Mouse (Mus musculus) midbrain, embryonic 13.5 days (tissue): ENCODE results near the gene Igf1r. TPM values are rescaled to one million over a fixed set of nuclear protein-coding genes. Genes with fewer than 3 reads are reported as not detected.

ENCODE experiments used
- ATAC-seq: fragments of 200-750 bp; cut with Nextera tagmentation; 2 replicates; pipeline ENCODE4 v1.8.0; 2017; ENCODE audit warnings: mild to moderate bottlenecking, moderate TSS enrichment, moderate library complexity
- H3K27ac ChIP-seq: fragments of 300-500 bp; sonication (generic); 2 replicates; pipeline ENCODE4 v1.5.1; 2015; ENCODE audit warnings: inconsistent platforms, mild to moderate bottlenecking, moderate library complexity
- H3K27me3 ChIP-seq: fragments of 300-500 bp; sonication (generic); 2 replicates; pipeline ENCODE4 v1.6.1; 2015; ENCODE audit warnings: mild to moderate bottlenecking, inconsistent platforms
- H3K36me3 ChIP-seq: fragments of 300-500 bp; sonication (generic); 2 replicates; pipeline ENCODE4 v1.6.1; 2015; ENCODE audit warnings: mild to moderate bottlenecking, inconsistent platforms
- H3K4me1 ChIP-seq: fragments of 300-500 bp; sonication (generic); replicated peaks from 2 replicates; pipeline ENCODE4 v1.6.1; 2015; ENCODE audit warnings: inconsistent platforms
- H3K4me2 ChIP-seq: fragments of 300-500 bp; sonication (generic); replicated peaks from 2 replicates; pipeline ENCODE4 v1.6.1; 2015; ENCODE audit warnings: moderate library complexity, mild to moderate bottlenecking, inconsistent platforms
- H3K4me3 ChIP-seq: fragments of 300-500 bp; sonication (generic); replicated peaks from 2 replicates; pipeline ENCODE4 v1.5.1; 2015; ENCODE audit warnings: mild to moderate bottlenecking, inconsistent platforms
- H3K9ac ChIP-seq: fragments of 300-500 bp; sonication (generic); replicated peaks from 2 replicates; pipeline ENCODE4 v1.6.1; 2015; ENCODE audit warnings: mild to moderate bottlenecking, inconsistent platforms
- H3K9me3 ChIP-seq: fragments of 300-500 bp; sonication (generic); 2 replicates; pipeline ENCODE4 v1.6.1; 2016; ENCODE audit warnings: mild to moderate bottlenecking, inconsistent platforms
- WGBS: fragments of 180-500 bp; shearing (Covaris S2); methylation state at CpG from one replicate; pipeline ENCODE4 v1.1.7; 2015; 5-methylcytosine and 5-hydroxymethylcytosine counted together
- polyA plus RNA-seq: library from polyadenylated mRNA; unstranded; fragments of >200 nt; fragmentation: Nextera tagmentation; extraction: Ambion mirVana; gene quantifications from 2 replicates; pipeline ENCODE4 v1.2.1, GENCODE M21; 2015

The Igf1r gene
- 28.0 and 31.4 TPM in 2 replicates for polyA plus RNA-seq

- 0% methylated on average over 56 of the region's 62 CpGs for WGBS
- Histone ChIP-seq H3K4me3 (peak within 1 kb of the TSS; percentile 95), H3K9me3 (no peaks in the 10 kb centered on the region), H3K4me1 (peaks cover 44% of the 10 kb centered on the region), H3K9ac (peak within 1 kb of the TSS; percentile 96), H3K4me2 (peak within 1 kb of the TSS; percentile 100), H3K36me3 (no peaks in the 10 kb centered on the region), H3K27me3 (no peaks in the 10 kb centered on the region), H3K27ac (peak within 1 kb of the TSS; percentile 100)
- no peak for ATAC-seq
Measured at GRCm38 (mm10) chr7:67952777-67953700, at the start of gene Igf1r. Igf1r (plus strand) TSS chr7:67952827.

- Histone ChIP-seq H3K36me3 (no peaks in the 10 kb centered on the region), H3K9me3 (no peaks in the 10 kb centered on the region), H3K4me2 (no peak overlapping the region), H3K27ac (no peak overlapping the region), H3K9ac (no peak overlapping the region), H3K4me3 (no peak overlapping the region), H3K4me1 (peaks cover 7% of the 10 kb centered on the region; the same call in 1 of the 2 replicates), H3K27me3 (no peaks in the 10 kb centered on the region)
- no peak for ATAC-seq
- 92% methylated on average over 2 of the region's 2 CpGs for WGBS
Measured at GRCm38 (mm10) chr7:67906358-67906757, 46.3 kb upstream of the Igf1r start.

GRCm38 (mm10) chr7:67907786-67908400 is 44.7 kb upstream of the Igf1r start:
- ATAC-seq = no peak
- Histone ChIP-seq H3K36me3 (no peaks in the 10 kb centered on the region), H3K9ac (no peak overlapping the region), H3K27ac (no peak overlapping the region), H3K4me3 (no peak overlapping the region), H3K4me1 (peaks cover 7% of the 10 kb centered on the region; the same call in 1 of the 2 replicates), H3K4me2 (no peak overlapping the region), H3K27me3 (no peaks in the 10 kb centered on the region), H3K9me3 (no peaks in the 10 kb centered on the region)
- WGBS = 85% methylated on average over 9 of the region's 9 CpGs

GRCm38 (mm10) chr7:67910528-67910927 is 42.1 kb upstream of the Igf1r start:
- Histone ChIP-seq H3K36me3 (no peaks in the 10 kb centered on the region), H3K9ac (no peak overlapping the region), H3K4me3 (no peak overlapping the region), H3K4me1 (peaks cover 7% of the 10 kb centered on the region; the same call in 1 of the 2 replicates), H3K9me3 (no peaks in the 10 kb centered on the region), H3K4me2 (peak overlapping the region; percentile 27), H3K27ac (no peak overlapping the region), H3K27me3 (no peaks in the 10 kb centered on the region)
- ATAC-seq = no peak
- WGBS = 36% methylated on average over 10 of the region's 10 CpGs

GRCm38 (mm10) chr7:67910947-67911346 is 41.7 kb upstream of the Igf1r start:
- Histone ChIP-seq H3K4me3 (no peak overlapping the region), H3K27ac (no peak overlapping the region), H3K4me2 (peak overlapping the region; percentile 27), H3K27me3 (no peaks in the 10 kb centered on the region), H3K36me3 (no peaks in the 10 kb centered on the region), H3K9ac (no peak overlapping the region), H3K9me3 (no peaks in the 10 kb centered on the region), H3K4me1 (peaks cover 7% of the 10 kb centered on the region; the same call in 1 of the 2 replicates)
- no peak for ATAC-seq
- WGBS = 25% methylated on average over 3 of the region's 3 CpGs

GRCm38 (mm10) chr7:67911841-67912240 is 40.8 kb upstream of the Igf1r start:
- peaks cover 7% of the 10 kb centered on the region; the same call in 1 of the 2 replicates for H3K4me1 ChIP-seq
- no peak overlapping the region for H3K4me2 ChIP-seq
- H3K27me3 ChIP-seq = no peaks in the 10 kb centered on the region
- no peak for ATAC-seq
- H3K9me3 ChIP-seq = no peaks in the 10 kb centered on the region
- H3K27ac ChIP-seq = no peak overlapping the region
- no peaks in the 10 kb centered on the region for H3K36me3 ChIP-seq
- H3K9ac ChIP-seq = no peak overlapping the region
- WGBS = 74% methylated on average over 6 of the region's 6 CpGs
- no peak overlapping the region for H3K4me3 ChIP-seq

GRCm38 (mm10) chr7:67916960-67917359 is 35.7 kb upstream of the Igf1r start:
- no peaks in the 10 kb centered on the region for H3K4me1 ChIP-seq
- no peak for ATAC-seq
- H3K4me2 ChIP-seq = no peak overlapping the region
- WGBS = 93% methylated on average over 8 of the region's 8 CpGs
- H3K27me3 ChIP-seq = no peaks in the 10 kb centered on the region
- H3K27ac ChIP-seq = no peak overlapping the region
- no peak overlapping the region for H3K4me3 ChIP-seq
- H3K9ac ChIP-seq = no peak overlapping the region
- H3K9me3 ChIP-seq = no peaks in the 10 kb centered on the region
- H3K36me3 ChIP-seq = no peaks in the 10 kb centered on the region

GRCm38 (mm10) chr7:67917753-67918152 is 34.9 kb upstream of the Igf1r start:
- no peak for ATAC-seq
- WGBS = 89% methylated on average over 2 of the region's 2 CpGs

GRCm38 (mm10) chr7:67919467-67919866 is 33.2 kb upstream of the Igf1r start:
- H3K4me2 ChIP-seq = no peak overlapping the region
- ATAC-seq = no peak
- H3K36me3 ChIP-seq = no peaks in the 10 kb centered on the region
- H3K9me3 ChIP-seq = no peaks in the 10 kb centered on the region
- no peak overlapping the region for H3K27ac ChIP-seq
- no peak overlapping the region for H3K9ac ChIP-seq
- no peaks in the 10 kb centered on the region for H3K4me1 ChIP-seq
- no peak overlapping the region for H3K4me3 ChIP-seq
- H3K27me3 ChIP-seq = no peaks in the 10 kb centered on the region
- 75% methylated on average over 3 of the region's 3 CpGs for WGBS

More at GRCm38 (mm10) chr7:67917753-67918152, 34.9 kb upstream of the Igf1r start:
- Histone ChIP-seq H3K4me3 (no peak overlapping the region), H3K27ac (no peak overlapping the region), H3K36me3 (no peaks in the 10 kb centered on the region), H3K9me3 (no peaks in the 10 kb centered on the region), H3K9ac (no peak overlapping the region), H3K4me1 (no peaks in the 10 kb centered on the region), H3K4me2 (no peak overlapping the region), H3K27me3 (no peaks in the 10 kb centered on the region)

- no peak overlapping the region for H3K27ac ChIP-seq
- no peaks in the 10 kb centered on the region for H3K4me1 ChIP-seq
- H3K4me3 ChIP-seq = no peak overlapping the region
- H3K9ac ChIP-seq = no peak overlapping the region
- H3K27me3 ChIP-seq = no peaks in the 10 kb centered on the region
- H3K36me3 ChIP-seq = no peaks in the 10 kb centered on the region
- H3K9me3 ChIP-seq = no peaks in the 10 kb centered on the region
- no peak for ATAC-seq
- 79% methylated on average over 2 of the region's 2 CpGs for WGBS
- H3K4me2 ChIP-seq = no peak overlapping the region
Measured at GRCm38 (mm10) chr7:67924215-67924614, 28.4 kb upstream of the Igf1r start.

GRCm38 (mm10) chr7:67930132-67930531 is 22.5 kb upstream of the Igf1r start:
- H3K4me2 ChIP-seq = no peak overlapping the region
- H3K27me3 ChIP-seq = no peaks in the 10 kb centered on the region
- H3K27ac ChIP-seq = no peak overlapping the region
- H3K4me1 ChIP-seq = no peaks in the 10 kb centered on the region
- no peak overlapping the region for H3K9ac ChIP-seq
- 76% methylated on average over 3 of the region's 3 CpGs for WGBS
- no peaks in the 10 kb centered on the region for H3K9me3 ChIP-seq
- H3K4me3 ChIP-seq = no peak overlapping the region
- no peak for ATAC-seq
- H3K36me3 ChIP-seq = no peaks in the 10 kb centered on the region

GRCm38 (mm10) chr7:67936801-67937200 is 15.8 kb upstream of the Igf1r start:
- no peak overlapping the region for H3K4me3 ChIP-seq
- no peaks in the 10 kb centered on the region for H3K4me1 ChIP-seq
- no peaks in the 10 kb centered on the region for H3K36me3 ChIP-seq
- no peak overlapping the region for H3K4me2 ChIP-seq
- no peak for ATAC-seq
- H3K9me3 ChIP-seq = no peaks in the 10 kb centered on the region
- H3K9ac ChIP-seq = no peak overlapping the region
- H3K27ac ChIP-seq = no peak overlapping the region
- 76% methylated on average over 7 of the region's 7 CpGs for WGBS
- no peaks in the 10 kb centered on the region for H3K27me3 ChIP-seq
